Mouse (Mus musculus) brown adipose tissue, adult 24 weeks (tissue): ENCODE results near the gene Gm26661. TPM values are rescaled to one million over a fixed set of nuclear protein-coding genes. Genes with fewer than 3 reads are reported as not detected.

Experiments used
- H3K27ac ChIP-seq: fragments of 200-500 bp; replicated peaks from 2 replicates; pipeline ENCODE4 v1.5.1; 2012; ENCODE audit warnings: low read depth, mild to moderate bottlenecking, low read length
- H3K4me1 ChIP-seq: fragments of 200-500 bp; 2 replicates; pipeline ENCODE4 v1.6.1; 2012; ENCODE audit warnings: low read length, mixed read lengths; ENCODE audit not compliant: control insufficient read depth, insufficient read depth, insufficient read length
- H3K4me3 ChIP-seq: fragments of 200-500 bp; 2 replicates; pipeline ENCODE4 v1.5.1; 2012; ENCODE audit warnings: low read depth, mild to moderate bottlenecking, low read length, moderate library complexity; ENCODE audit not compliant: insufficient read depth
- polyA plus RNA-seq: library from polyadenylated mRNA; stranded (reverse); fragments of >200 nt; gene quantifications from 2 replicates; pipeline ENCODE4 v1.2.4, GENCODE M21; 2012; ENCODE audit not compliant: missing spikeins, insufficient read depth, insufficient read length

The Gm26661 gene
- polyA plus RNA-seq, 1 experiment = not detected

DNA sequence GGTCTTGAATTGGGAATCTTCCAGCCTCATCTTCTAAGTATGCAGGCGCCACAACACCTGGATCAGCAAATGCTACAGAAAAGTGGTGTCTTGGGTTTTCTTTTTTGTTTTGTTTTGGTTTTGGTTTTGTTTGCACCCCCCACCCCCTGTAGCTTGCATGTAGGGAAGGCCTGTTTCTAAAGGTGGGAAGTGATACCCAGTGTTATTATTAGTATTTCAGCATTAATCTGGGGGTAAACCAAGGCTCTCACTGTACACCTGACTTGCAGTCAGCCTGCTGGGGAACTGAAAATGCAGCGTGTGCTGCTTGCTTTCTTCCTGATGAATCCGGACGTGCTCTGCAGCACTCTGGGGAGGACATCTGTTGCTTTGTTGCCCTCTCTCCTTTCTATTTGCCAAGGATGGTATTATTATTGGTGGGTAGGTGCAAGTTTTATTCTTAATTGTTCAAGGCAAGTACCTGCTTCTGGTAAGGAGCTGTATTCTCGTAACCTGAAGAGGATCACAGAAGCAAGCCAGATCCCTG lies 47.2 kb downstream of the Gm26661 start:
- Histone ChIP-seq H3K4me1 (peaks cover 9% of the 10 kb centered on the region), H3K27ac (no peak overlapping the region), H3K4me3 (no peak overlapping the region)

DNA sequence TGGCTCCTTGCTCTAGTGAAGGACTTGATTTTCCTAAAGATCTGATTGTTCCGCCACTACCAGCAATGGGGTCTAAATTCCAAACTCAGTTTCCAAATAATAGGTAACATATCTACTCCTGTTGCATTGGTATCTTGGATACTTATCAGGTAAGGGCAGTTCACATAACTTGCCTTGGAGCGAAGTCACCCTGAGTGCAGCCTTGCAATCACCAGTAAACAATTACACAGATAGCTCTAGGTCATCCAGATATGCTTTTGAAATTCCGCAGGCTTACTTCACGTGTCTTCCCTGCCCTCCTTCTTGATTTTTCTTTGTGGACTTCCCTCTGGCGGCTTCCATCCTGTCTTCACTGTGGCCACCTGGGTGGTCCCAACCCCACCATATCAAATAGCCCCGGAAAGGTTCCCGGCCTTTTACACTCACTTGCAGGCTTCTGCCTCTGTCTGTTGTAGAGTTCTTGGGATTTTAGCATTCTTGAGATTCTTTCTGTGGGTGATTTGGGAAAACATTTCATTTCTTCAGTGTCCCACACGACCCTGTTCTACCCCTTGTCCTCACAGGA lies 48.6 kb downstream of the Gm26661 start:
- Histone ChIP-seq H3K27ac (no peak overlapping the region), H3K4me3 (no peak overlapping the region), H3K4me1 (peaks cover 11% of the 10 kb centered on the region)

Other genes with a start within 250 kb of the Gm26661 start
- gene Gm3558, start 223.0 kb upstream of the Gm26661 start, polyA plus RNA-seq = not detected in 2 replicates
- not detected in 2 replicates for gene Gm10338, start 196.0 kb upstream of the Gm26661 start, polyA plus RNA-seq
- not detected in 2 replicates for gene Gm10128, start 147.6 kb upstream of the Gm26661 start, polyA plus RNA-seq
- gene Flnb, start 26.4 kb downstream of the Gm26661 start, polyA plus RNA-seq = 7.8 and 14.1 TPM in 2 replicates
- not detected in 2 replicates for gene Gm45521, start 165.7 kb downstream of the Gm26661 start, polyA plus RNA-seq
- gene Dnase1l3, start 203.0 kb downstream of the Gm26661 start, polyA plus RNA-seq = not detected in 2 replicates
- 40.4 and 42.1 TPM in 2 replicates for gene Abhd6, start 211.3 kb downstream of the Gm26661 start, polyA plus RNA-seq